Mouse (Mus musculus) intestine, embryonic 14.5 days (tissue): ENCODE measurements around the gene Npepps. TPM values are rescaled to one million over a fixed set of nuclear protein-coding genes. Genes with fewer than 3 reads are reported as not detected.
"Not testable (repeated sequence)": the region's sequence is repeated elsewhere in the genome, so short reads cannot be mapped to it uniquely, and the experiment has no call there.

Experiments
- ATAC-seq: fragments of 200-750 bp; cut with Nextera tagmentation; replicated peaks from 2 replicates; pipeline ENCODE4 v1.8.0; 2017; ENCODE audit warnings: low read depth, moderate number of reproducible peaks, moderate TSS enrichment, moderate library complexity; ENCODE audit not compliant: low FRiP score, low TSS enrichment
- DNase-seq: peaks from one replicate; pipeline ENCODE4 v3.0.0-alpha.2; 2018; ENCODE audit warnings: low spot score
- H3K27ac ChIP-seq: fragments of 300-500 bp; sonication (generic); 2 replicates; pipeline ENCODE4 v1.5.1; 2014; ENCODE audit warnings: low read depth, mild to moderate bottlenecking, control low read depth
- H3K27me3 ChIP-seq: fragments of 300-500 bp; sonication (generic); replicated peaks from 2 replicates; pipeline ENCODE4 v1.6.1; 2014; ENCODE audit warnings: low read length, control low read depth; ENCODE audit not compliant: control insufficient read depth, insufficient read depth
- H3K36me3 ChIP-seq: fragments of 300-500 bp; sonication (generic); 2 replicates; pipeline ENCODE4 v1.6.1; 2014; ENCODE audit warnings: low read length, control low read depth; ENCODE audit not compliant: control insufficient read depth, insufficient read depth
- H3K4me1 ChIP-seq: fragments of 300-500 bp; sonication (generic); replicated peaks from 2 replicates; pipeline ENCODE4 v1.6.1; 2014; ENCODE audit warnings: low read length, control low read depth, mixed read lengths; ENCODE audit not compliant: control insufficient read depth, insufficient read depth
- H3K4me2 ChIP-seq: fragments of 300-500 bp; sonication (generic); 2 replicates; pipeline ENCODE4 v1.6.1; 2014; ENCODE audit warnings: low read length
- H3K4me3 ChIP-seq: fragments of 300-500 bp; sonication (generic); 2 replicates; pipeline ENCODE4 v1.5.1; 2014; ENCODE audit warnings: low read depth, low read length, control low read depth, mixed read lengths
- H3K9ac ChIP-seq: fragments of 300-500 bp; sonication (generic); 2 replicates; pipeline ENCODE4 v1.6.1; 2014; ENCODE audit warnings: mild to moderate bottlenecking, low read length
- H3K9me3 ChIP-seq: fragments of 300-500 bp; sonication (generic); 2 replicates; pipeline ENCODE4 v1.6.1; 2016; ENCODE audit warnings: low read length, control low read depth; ENCODE audit not compliant: control insufficient read depth
- WGBS: fragments of 180-500 bp; shearing (Covaris S2); extraction: QIAGEN DNeasy Blood & Tissue Kit; methylation state at CpG from one replicate; pipeline ENCODE4 v1.1.7; 2014; 5-methylcytosine and 5-hydroxymethylcytosine counted together
- polyA plus RNA-seq: library from polyadenylated mRNA; unstranded; fragments of >200 nt; fragmentation: Nextera tagmentation; extraction: Ambion mirVana; gene quantifications from 2 replicates; pipeline ENCODE4 v1.2.1, GENCODE M21; 2014

Gene Npepps
- polyA plus RNA-seq, 1 experiment from 2014 or later, result 83.1 TPM

DNA sequence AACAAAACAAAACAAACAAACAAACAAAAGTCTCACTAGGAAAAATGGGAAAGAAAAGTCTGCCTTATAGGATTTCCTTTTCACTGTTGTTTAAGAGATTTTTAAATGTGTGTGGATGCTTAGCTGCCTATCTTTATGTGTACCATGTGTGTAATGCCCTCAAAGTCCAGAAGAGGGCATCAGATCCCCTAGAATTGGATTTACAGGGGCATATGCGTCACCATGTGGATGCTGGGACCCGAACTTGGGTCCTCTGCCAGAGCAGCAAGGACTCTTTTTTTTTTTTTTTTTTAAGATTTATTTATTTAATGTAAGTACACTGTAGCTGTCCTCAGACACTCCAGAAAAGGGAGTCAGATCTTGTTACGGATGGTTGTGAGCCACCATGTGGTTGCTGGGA lies 33.7 kb upstream of the Npepps start:
- no peaks in the 10 kb centered on the region for H3K27me3 ChIP-seq
- 98% methylated on average over 3 of the region's 3 CpGs for WGBS

DNA sequence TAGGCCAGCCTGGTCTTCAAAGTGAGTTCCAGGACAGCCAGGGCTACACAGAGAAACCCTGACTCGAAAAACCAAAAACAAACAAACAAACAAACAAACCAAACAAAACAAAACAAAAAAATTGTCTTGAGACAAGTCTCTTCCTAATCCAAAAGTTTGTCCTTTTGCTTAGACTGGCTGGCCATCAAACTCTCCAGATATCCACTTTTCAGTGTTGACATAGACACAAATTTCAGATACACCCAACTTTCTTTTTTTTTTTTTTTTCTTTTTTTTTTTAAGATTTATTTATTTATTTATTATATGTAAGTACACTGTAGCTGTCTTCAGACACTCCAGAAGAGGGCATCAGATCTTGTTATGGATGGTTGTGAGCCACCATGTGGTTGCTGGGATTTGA lies 32.4 kb upstream of the Npepps start:
- H3K36me3 ChIP-seq, H3K9ac ChIP-seq, H3K4me2 ChIP-seq, H3K9me3 ChIP-seq, H3K27ac ChIP-seq, H3K27me3 ChIP-seq, ATAC-seq, H3K4me3 ChIP-seq, DNase-seq: not testable (repeated sequence)
- WGBS, result 76% methylated on average over 1 of the region's 1 CpGs
- H3K4me1 ChIP-seq, result peaks cover 26% of the 10 kb centered on the region

More for the DNA sequence above, 33.7 kb upstream of the Npepps start:
- Histone ChIP-seq H3K9ac (no peak overlapping the region), H3K4me1 (peaks cover 26% of the 10 kb centered on the region), H3K27ac (no peak overlapping the region), H3K9me3 (no peaks in the 10 kb centered on the region), H3K4me3 (no peak overlapping the region), H3K36me3 (peaks cover 7% of the 10 kb centered on the region; the same call in 1 of the 2 replicates), H3K4me2 (no peak overlapping the region)
- DNase-seq (no peak), ATAC-seq (no peak)

DNA sequence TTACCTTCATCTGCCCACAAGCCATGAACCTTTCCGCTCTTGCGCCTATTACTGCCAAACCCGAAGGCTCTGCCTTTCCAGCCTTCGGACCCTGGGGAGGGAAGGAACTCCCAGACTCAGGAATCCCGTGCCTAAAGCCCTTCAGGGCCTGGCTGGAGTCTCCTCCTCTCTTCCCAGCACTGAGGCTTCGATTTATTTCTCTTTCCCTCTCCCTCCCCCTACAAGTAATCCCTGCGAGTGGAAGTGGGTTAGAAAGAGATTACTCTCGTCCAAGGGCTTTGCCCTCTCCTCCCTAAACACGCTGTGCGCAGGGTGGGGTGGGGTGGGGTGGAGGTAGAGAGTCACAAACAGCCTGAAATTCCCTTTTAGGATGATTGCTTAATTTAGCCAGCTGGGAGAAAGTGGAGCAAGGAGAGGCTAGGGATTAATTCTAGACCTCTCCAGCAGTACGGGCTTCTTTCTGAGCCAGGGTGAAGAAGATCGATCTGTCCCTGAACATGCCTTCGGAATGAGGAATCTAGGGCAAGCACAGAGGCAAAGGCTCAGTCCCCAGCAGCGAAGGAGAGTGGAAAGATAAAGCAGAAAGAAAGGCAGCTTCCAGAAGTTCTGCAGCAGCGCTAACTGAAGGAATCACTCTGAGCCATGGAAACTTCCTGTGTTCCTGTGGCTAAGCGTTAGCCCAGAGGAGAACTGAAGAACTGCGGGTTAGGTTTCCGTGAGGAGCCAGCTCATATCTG lies 30.6 kb upstream of the Npepps start:
- no peaks in the 10 kb centered on the region for H3K9me3 ChIP-seq
- peak; percentile 73 for DNase-seq

DNA sequence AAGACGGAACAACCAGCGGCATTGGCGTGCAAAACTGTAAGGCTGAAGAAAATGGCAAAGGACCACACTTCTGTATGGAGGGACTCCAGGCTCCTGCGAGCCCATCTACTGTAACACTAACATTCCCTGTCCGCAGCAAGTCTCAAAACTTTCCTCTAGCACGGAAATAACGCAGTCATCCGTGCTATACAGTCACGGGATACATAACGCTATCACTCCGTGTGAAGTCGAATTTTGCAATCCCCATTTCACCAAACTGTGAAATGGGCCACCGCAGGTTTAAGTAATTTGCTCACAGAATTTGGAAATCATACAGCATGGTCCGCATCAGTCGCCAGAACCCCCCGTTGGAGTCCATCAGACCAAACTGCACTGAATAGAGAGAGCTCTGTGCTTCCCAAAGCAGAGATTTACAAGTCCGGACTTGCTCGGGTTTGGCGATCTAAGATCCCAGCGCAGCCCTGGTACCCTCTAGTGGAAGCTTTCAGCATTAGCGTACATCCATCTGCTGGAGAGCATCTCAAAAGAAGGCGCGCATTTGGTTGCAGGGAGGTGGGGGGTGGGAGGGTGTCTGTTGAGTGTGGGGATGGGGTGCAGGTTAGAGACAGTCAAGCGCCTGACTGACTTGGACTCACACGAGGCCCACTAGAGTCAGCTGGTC lies 29.6 kb upstream of the Npepps start:
- under 1% methylated on average over 25 of the region's 25 CpGs for WGBS
- Histone ChIP-seq H3K27ac (peak overlapping the region; percentile 59), H3K4me3 (peak overlapping the region; percentile 43), H3K4me1 (peaks cover 17% of the 10 kb centered on the region), H3K4me2 (peak overlapping the region; percentile 96), H3K9me3 (no peaks in the 10 kb centered on the region), H3K27me3 (no peaks in the 10 kb centered on the region), H3K9ac (peak overlapping the region; percentile 53), H3K36me3 (no peaks in the 10 kb centered on the region)
- peak; percentile 81 for DNase-seq
- ATAC-seq, result peak; percentile 68

More for the DNA sequence above, 30.6 kb upstream of the Npepps start:
- H3K27ac ChIP-seq, result peak overlapping the region; percentile 67
- ATAC-seq, result no peak
- peak overlapping the region; percentile 34; the same call in 1 of the 2 replicates for H3K9ac ChIP-seq
- no peaks in the 10 kb centered on the region for H3K27me3 ChIP-seq
- H3K4me1 ChIP-seq, result peaks cover 20% of the 10 kb centered on the region
- 5% methylated on average over 18 of the region's 18 CpGs for WGBS
- H3K4me3 ChIP-seq, result peak overlapping the region; percentile 18
- H3K4me2 ChIP-seq, result peak overlapping the region; percentile 96
- H3K36me3 ChIP-seq, result no peaks in the 10 kb centered on the region

GRCm38 (mm10) chr11:97309451-97309836 lies 29.0 kb upstream of the Npepps start:
- peak overlapping the region; percentile 53 for H3K9ac ChIP-seq
- no peaks in the 10 kb centered on the region for H3K27me3 ChIP-seq
- peaks cover 12% of the 10 kb centered on the region for H3K4me1 ChIP-seq
- H3K27ac ChIP-seq, result peak overlapping the region; percentile 59; the same call in 1 of the 2 replicates
- H3K36me3 ChIP-seq, result no peaks in the 10 kb centered on the region
- peak overlapping the region; percentile 43 for H3K4me3 ChIP-seq
- WGBS, result 1% methylated on average over 9 of the region's 9 CpGs
- no peaks in the 10 kb centered on the region for H3K9me3 ChIP-seq
- peak; percentile 71 for DNase-seq
- no peak for ATAC-seq
- peak overlapping the region; percentile 96 for H3K4me2 ChIP-seq

- Histone ChIP-seq H3K27me3 (no peaks in the 10 kb centered on the region), H3K4me3 (peak overlapping the region; percentile 43), H3K4me2 (peak overlapping the region; percentile 96), H3K9ac (peak overlapping the region; percentile 53; the same call in 1 of the 2 replicates), H3K36me3 (no peaks in the 10 kb centered on the region), H3K27ac (peak overlapping the region; percentile 59; the same call in 1 of the 2 replicates), H3K4me1 (peaks cover 12% of the 10 kb centered on the region), H3K9me3 (no peaks in the 10 kb centered on the region)
- 46% methylated on average over 3 of the region's 3 CpGs for WGBS
- ATAC-seq (no peak), DNase-seq (no peak)
Observed at GRCm38 (mm10) chr11:97308806-97309450, 28.5 kb upstream of the Npepps start.

DNA sequence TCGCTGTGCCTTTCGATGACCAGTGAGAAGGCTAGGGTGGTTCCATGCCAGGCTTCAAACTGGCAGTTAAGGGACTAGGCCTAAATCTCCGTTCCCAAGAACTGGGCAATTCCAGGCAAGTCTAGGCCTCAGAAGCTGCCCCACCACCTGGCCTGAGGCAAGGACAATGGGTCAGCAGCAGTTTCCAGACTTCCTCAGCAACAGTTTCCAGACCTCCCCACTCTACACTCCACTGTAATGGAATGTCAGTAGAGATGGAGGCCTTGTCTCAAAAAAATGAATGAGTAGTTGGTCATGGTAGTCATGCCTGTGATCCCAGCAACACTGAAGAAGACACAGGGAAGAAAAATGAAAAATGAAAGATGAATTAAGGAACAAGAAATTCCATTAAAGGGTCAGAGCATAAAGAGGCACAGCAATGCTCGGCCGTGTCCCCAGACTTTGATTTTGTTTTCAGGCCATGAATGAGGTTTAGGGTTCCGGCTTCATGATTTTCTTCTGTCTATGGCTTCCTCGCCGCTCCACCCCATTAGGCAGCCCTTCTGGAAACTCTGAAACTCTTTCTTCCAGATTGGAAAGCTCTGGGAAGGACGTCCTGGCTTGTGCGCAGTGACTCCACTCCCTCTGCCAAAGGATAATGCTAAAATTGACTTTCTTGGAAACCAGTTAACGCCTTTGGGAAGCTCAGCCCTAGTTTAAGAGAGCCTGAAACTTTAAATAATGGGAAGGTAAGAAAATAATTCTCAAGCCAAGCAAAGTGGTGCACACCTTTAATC lies 27.0 kb upstream of the Npepps start:
- Histone ChIP-seq H3K9ac (no peak overlapping the region), H3K27me3 (no peaks in the 10 kb centered on the region), H3K4me2 (no peak overlapping the region), H3K4me1 (peaks cover 12% of the 10 kb centered on the region), H3K27ac (no peak overlapping the region), H3K4me3 (no peak overlapping the region), H3K36me3 (no peaks in the 10 kb centered on the region), H3K9me3 (no peaks in the 10 kb centered on the region)
- DNase-seq (no peak), ATAC-seq (no peak)
- 95% methylated on average over 11 of the region's 11 CpGs for WGBS

GRCm38 (mm10) chr11:97304631-97305030 lies 24.2 kb upstream of the Npepps start:
- whole genome bisulfite sequencing, result 48% methylated on average over 5 of the region's 5 CpGs
- H3K36me3 ChIP-seq, result no peaks in the 10 kb centered on the region
- DNase-seq, result no peak
- H3K4me3 ChIP-seq, result no peak overlapping the region
- peaks cover 5% of the 10 kb centered on the region for H3K4me1 ChIP-seq
- no peaks in the 10 kb centered on the region for H3K9me3 ChIP-seq
- no peak overlapping the region for H3K9ac ChIP-seq
- no peak overlapping the region for H3K27ac ChIP-seq
- no peak overlapping the region for H3K4me2 ChIP-seq
- ATAC-seq, result no peak
- no peaks in the 10 kb centered on the region for H3K27me3 ChIP-seq
